Mouse (Mus musculus) lung, embryonic 14.5 days (tissue): ENCODE results near the gene Slc9a6. TPM values are rescaled to one million over a fixed set of nuclear protein-coding genes. Genes with fewer than 3 reads are reported as not detected.

Experiments used
- ATAC-seq: fragments of 200-750 bp; cut with Nextera tagmentation; 2 replicates; pipeline ENCODE4 v1.8.0; 2017; ENCODE audit warnings: mild to moderate bottlenecking, moderate TSS enrichment, moderate library complexity; ENCODE audit not compliant: insufficient read depth
- DNase-seq: peaks from one replicate; pipeline ENCODE4 v3.0.0-alpha.2; 2015
- H3K27ac ChIP-seq: fragments of 300-500 bp; sonication (generic); 2 replicates; pipeline ENCODE4 v1.5.1; 2014; ENCODE audit warnings: low read depth, mild to moderate bottlenecking, moderate library complexity
- H3K27me3 ChIP-seq: fragments of 300-500 bp; sonication (generic); 2 replicates; pipeline ENCODE4 v1.6.1; 2014; ENCODE audit warnings: low read length, control low read depth; ENCODE audit not compliant: insufficient read depth
- H3K36me3 ChIP-seq: fragments of 300-500 bp; sonication (generic); 2 replicates; pipeline ENCODE4 v1.6.1; 2014; ENCODE audit warnings: control low read depth; ENCODE audit not compliant: insufficient read depth
- H3K4me1 ChIP-seq: fragments of 300-500 bp; sonication (generic); 2 replicates; pipeline ENCODE4 v1.6.1; 2014; ENCODE audit warnings: antibody characterized with exemption, control low read depth; ENCODE audit not compliant: insufficient read depth
- H3K4me2 ChIP-seq: fragments of 300-500 bp; sonication (generic); 2 replicates; pipeline ENCODE4 v1.6.1; 2014; ENCODE audit warnings: mild to moderate bottlenecking
- H3K4me3 ChIP-seq: fragments of 300-500 bp; sonication (generic); 2 replicates; pipeline ENCODE4 v1.5.1; 2014; ENCODE audit warnings: low read depth, low read length
- H3K9ac ChIP-seq: fragments of 300-500 bp; sonication (generic); 2 replicates; pipeline ENCODE4 v1.6.1; 2014
- H3K9me3 ChIP-seq: fragments of 300-500 bp; sonication (generic); 2 replicates; pipeline ENCODE4 v1.6.1; 2016; ENCODE audit warnings: low read depth, low read length, control low read depth
- CTCF ChIP-seq: IDR thresholded peaks from 2 replicates; pipeline ENCODE4 v1.5.1; 2016; ENCODE audit warnings: antibody characterized with exemption, low read depth
- WGBS: fragments of 180-500 bp; shearing (Covaris S2); extraction: QIAGEN DNeasy Blood & Tissue Kit; methylation state at CpG from one replicate; pipeline ENCODE4 v1.1.7; 2014; 5-methylcytosine and 5-hydroxymethylcytosine counted together
- polyA plus RNA-seq: library from polyadenylated mRNA; unstranded; fragments of >200 nt; fragmentation: Nextera tagmentation; extraction: Ambion mirVana; gene quantifications from 2 replicates; pipeline ENCODE4 v1.2.1, GENCODE M21; 2014

Gene Slc9a6
- polyA plus RNA-seq, 1 experiment from 2014 or later, result 8.7 TPM

DNA sequence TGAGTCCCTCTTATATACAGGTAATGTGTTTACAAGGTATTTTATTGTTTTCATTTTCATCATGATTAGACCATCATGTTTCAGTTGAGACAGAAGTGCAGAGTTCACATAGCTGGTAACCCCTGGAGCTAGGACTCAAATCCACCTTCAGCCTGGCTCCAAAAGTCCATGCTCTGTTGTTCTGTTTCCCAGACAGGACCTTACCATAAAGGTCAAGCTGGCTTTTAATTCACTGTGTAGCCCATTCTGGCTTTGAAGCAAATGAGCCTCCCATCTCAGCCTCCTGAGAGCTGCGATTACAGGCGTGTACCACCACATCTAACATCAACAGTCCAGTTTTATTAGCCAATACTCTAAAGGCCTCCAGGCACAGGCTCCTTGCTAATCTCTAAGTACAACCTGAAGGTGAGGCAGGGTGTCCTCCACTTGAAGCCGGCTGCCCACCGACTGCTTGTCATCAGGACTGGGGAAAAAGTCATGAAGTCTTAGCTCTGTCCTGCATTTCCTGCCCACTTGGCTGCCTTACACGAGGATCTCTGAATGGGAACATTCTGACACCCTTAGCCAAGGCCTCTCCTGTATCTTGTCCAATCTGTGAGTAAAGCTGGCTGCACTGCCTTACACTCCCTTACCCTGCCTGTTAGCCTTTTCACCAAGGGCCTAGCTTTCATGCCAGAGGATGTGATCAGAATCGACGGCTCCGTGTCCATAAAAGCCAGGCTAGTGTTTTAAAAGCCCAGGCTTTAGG, 55.8 kb downstream of the Slc9a6 start:
- H3K4me1 ChIP-seq, result no peaks in the 10 kb centered on the region
- WGBS, result 84% methylated on average over 8 of the region's 8 CpGs
- no peak overlapping the region for H3K4me3 ChIP-seq
- no peak overlapping the region for H3K9ac ChIP-seq
- no peak for TF ChIP-seq CTCF
- H3K4me2 ChIP-seq, result no peak overlapping the region
- DNase-seq, result no peak
- H3K27me3 ChIP-seq, result no peaks in the 10 kb centered on the region
- no peaks in the 10 kb centered on the region for H3K9me3 ChIP-seq
- ATAC-seq, result no peak
- no peak overlapping the region for H3K27ac ChIP-seq
- H3K36me3 ChIP-seq, result no peaks in the 10 kb centered on the region

DNA sequence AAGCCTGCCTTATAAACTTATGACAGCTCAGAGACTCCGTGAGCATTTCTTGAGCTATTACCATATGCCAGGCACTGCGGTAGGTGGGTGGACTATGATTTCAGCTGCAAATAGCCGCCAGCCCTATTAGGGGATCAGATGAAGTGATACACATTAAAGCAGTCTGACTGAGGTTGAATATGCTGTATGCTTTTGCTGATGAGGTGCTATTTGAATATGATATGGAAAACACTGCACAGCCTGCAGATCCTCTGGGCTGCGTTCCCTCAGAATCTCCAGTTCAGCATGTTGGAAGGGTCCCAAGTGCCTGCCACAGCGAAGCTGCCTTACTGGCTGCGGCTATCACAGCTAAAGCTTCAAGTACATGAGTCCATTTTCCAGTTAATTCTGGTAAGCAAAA, 57.7 kb downstream of the Slc9a6 start:
- no peaks in the 10 kb centered on the region for H3K4me1 ChIP-seq
- WGBS, result 58% methylated on average over 6 of the region's 6 CpGs
- no peak overlapping the region for H3K4me3 ChIP-seq
- no peak overlapping the region for H3K4me2 ChIP-seq
- no peaks in the 10 kb centered on the region for H3K9me3 ChIP-seq
- peak overlapping the region; percentile 73 for H3K27ac ChIP-seq
- H3K27me3 ChIP-seq, result no peaks in the 10 kb centered on the region
- DNase-seq (peak; percentile 91), ATAC-seq (peak; percentile 91)
- H3K36me3 ChIP-seq, result no peaks in the 10 kb centered on the region
- TF ChIP-seq CTCF, result no peak
- no peak overlapping the region for H3K9ac ChIP-seq

DNA sequence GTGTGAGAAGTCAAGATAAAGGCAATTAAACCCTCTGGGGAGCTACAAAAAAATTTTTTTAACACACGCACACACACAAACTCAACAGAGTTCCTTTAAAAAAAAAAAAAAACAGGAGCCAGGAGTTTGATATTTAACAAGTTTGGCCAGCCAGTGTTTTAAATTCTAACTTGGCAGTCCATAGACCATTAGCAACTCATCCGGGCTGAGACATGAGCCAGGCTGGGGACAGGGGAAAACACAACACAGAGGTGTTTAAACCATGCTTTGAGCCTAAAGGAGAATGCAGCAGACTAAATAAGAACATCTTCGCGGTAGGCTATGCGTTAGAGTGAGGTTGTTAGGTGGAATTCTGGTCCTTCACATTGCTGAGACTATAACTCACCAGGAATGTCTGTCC, 58.5 kb downstream of the Slc9a6 start:
- peak overlapping the region; percentile 73 for H3K27ac ChIP-seq
- no peaks in the 10 kb centered on the region for H3K9me3 ChIP-seq
- H3K4me2 ChIP-seq, result no peak overlapping the region
- WGBS, result 72% methylated on average over 5 of the region's 5 CpGs
- no peak; the same call in 1 of the 2 replicates for ATAC-seq
- H3K36me3 ChIP-seq, result no peaks in the 10 kb centered on the region
- H3K9ac ChIP-seq, result no peak overlapping the region
- no peaks in the 10 kb centered on the region for H3K4me1 ChIP-seq
- peak; percentile 34 for DNase-seq
- no peak overlapping the region for H3K4me3 ChIP-seq
- TF ChIP-seq CTCF, result no peak
- H3K27me3 ChIP-seq, result no peaks in the 10 kb centered on the region

DNA sequence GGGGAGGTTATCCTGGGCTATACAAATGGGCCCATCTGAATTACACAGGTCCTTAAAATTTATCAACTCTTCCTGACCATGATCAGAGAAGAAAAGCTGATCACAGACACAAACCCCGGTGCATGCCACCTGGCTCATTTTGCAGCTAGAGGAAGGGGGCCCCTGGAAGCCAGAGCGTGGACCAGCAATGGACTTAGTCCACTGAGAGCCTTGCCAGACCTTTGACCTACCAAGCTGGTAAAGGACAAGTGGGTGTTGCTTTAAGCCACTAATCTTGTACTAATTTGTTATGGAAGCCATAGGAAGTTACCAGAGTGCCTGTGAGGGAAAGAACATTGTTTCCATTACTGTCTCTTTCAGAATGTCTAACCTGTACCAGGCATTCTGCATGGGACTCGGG, 58.9 kb downstream of the Slc9a6 start:
- Histone ChIP-seq H3K36me3 (no peaks in the 10 kb centered on the region), H3K27me3 (no peaks in the 10 kb centered on the region), H3K27ac (no peak overlapping the region; the same call in 1 of the 2 replicates), H3K4me3 (no peak overlapping the region), H3K4me1 (no peaks in the 10 kb centered on the region), H3K9me3 (no peaks in the 10 kb centered on the region), H3K9ac (no peak overlapping the region), H3K4me2 (no peak overlapping the region)
- TF ChIP-seq CTCF, result no peak
- no peak for DNase-seq
- no peak for ATAC-seq
- WGBS, result 83% methylated on average over 3 of the region's 3 CpGs

DNA sequence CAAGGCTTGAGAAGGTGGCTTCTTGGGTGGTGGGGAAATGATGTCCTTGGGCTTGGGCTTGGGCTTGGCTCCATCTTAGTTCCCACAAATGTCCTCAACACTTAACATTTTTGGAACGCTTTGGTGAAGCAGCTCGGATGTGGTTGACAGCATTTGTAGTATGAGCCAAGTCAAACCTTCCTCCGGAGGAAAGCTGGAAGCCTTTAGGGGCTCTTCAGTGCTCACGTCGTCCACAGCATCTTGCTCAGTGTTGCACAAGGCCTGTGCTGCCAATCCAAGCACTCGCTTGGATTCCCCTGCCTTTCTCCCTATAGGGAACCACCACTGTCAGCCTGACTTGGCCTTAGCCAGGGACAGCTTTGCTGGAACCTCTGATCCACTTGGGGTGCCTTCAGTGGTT, 66.0 kb downstream of the Slc9a6 start:
- Histone ChIP-seq H3K9ac (no peak overlapping the region), H3K27me3 (no peaks in the 10 kb centered on the region), H3K9me3 (no peaks in the 10 kb centered on the region), H3K4me3 (no peak overlapping the region), H3K27ac (no peak overlapping the region; the same call in 1 of the 2 replicates), H3K36me3 (no peaks in the 10 kb centered on the region), H3K4me2 (no peak overlapping the region), H3K4me1 (no peaks in the 10 kb centered on the region)
- ATAC-seq (peak; percentile 75), DNase-seq (peak; percentile 62)
- WGBS, result 55% methylated on average over 6 of the region's 6 CpGs
- TF ChIP-seq CTCF, result no peak

DNA sequence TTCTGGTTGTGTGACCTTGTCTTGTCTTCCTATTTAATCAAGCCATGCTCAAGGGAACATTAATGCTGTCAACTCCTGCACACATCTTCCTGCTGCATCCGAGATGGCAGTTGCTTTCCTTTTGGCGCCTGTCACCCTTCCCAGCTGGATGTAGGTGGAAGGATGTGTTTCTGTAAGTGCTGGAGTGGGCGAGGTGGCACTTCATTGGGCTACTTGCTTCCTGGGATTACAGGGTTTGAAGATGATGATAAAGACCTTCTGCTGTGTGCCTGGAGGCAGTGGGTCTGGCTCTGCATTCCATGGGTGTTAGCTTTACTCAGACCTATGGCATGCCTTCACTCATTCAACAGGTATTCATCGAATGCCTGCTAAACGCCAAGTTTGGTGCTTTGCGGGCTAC, 68.2 kb downstream of the Slc9a6 start:
- 69% methylated on average over 6 of the region's 6 CpGs for WGBS
- Histone ChIP-seq H3K36me3 (no peaks in the 10 kb centered on the region), H3K9me3 (no peaks in the 10 kb centered on the region), H3K27ac (no peak overlapping the region), H3K4me2 (no peak overlapping the region), H3K4me1 (no peaks in the 10 kb centered on the region), H3K4me3 (no peak overlapping the region), H3K9ac (no peak overlapping the region), H3K27me3 (no peaks in the 10 kb centered on the region)
- DNase-seq (no peak), ATAC-seq (no peak)
- no peak for TF ChIP-seq CTCF

DNA sequence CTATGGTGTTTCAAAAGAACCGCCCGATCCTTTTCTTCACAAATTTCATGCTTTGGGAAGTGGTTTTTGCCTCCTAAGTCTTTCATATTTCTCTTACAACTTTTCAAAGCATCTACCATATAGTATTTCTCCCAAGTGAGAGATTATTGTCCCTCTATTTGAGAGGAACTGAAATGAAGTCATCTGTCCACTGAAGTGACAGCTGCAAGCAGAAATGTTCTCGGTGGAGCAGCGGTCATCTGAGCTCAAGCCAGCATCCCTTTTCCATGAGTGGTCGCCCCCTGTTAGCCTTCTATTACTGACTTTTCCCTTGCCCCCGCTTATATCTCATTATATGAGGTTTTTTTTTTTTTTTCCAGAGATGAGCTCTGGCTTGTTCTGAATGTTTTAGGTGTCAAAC, 69.5 kb downstream of the Slc9a6 start:
- Histone ChIP-seq H3K27ac (no peak overlapping the region), H3K4me3 (no peak overlapping the region), H3K4me1 (no peaks in the 10 kb centered on the region), H3K36me3 (no peaks in the 10 kb centered on the region), H3K4me2 (no peak overlapping the region), H3K9ac (no peak overlapping the region), H3K27me3 (no peaks in the 10 kb centered on the region), H3K9me3 (no peaks in the 10 kb centered on the region)
- no peak for TF ChIP-seq CTCF
- ATAC-seq (no peak), DNase-seq (no peak)
- WGBS, result 60% methylated on average over 6 of the region's 6 CpGs
